Mouse (Mus musculus): Measurements from ENCODE around the gene Tnfsf13. TPM values are rescaled to one million over a fixed set of nuclear protein-coding genes. Genes with fewer than 3 reads are reported as not detected.

Gene Tnfsf13
- total RNA-seq, 1 experiment = 8.6 TPM

GRCm38 (mm10) chr11:69666665-69667005, 18.9 kb downstream of the Tnfsf13 start:
- peaks cover 52% of the 10 kb centered on the region for H3K36me3 ChIP-seq (ENCODE audit: control insufficient read depth, insufficient read depth, low read length, poor library complexity, severe bottlenecking)
- H3K4me3 ChIP-seq (ENCODE audit: insufficient read depth in 1 of 2, low read depth in 1 of 2, low read length in 2 of 2, poor library complexity in 1 of 2, severe bottlenecking in 1 of 2) = no peak overlapping the region
- H3K9me3 ChIP-seq (ENCODE audit: control insufficient read depth, insufficient read depth, low read depth, low read length) = no peaks in the 10 kb centered on the region
- no peak for DNase-seq (ENCODE audit: low read depth, low spot score)
- H3K27ac ChIP-seq (ENCODE audit: insufficient read depth, low read depth, low read length, poor library complexity, severe bottlenecking) = 0 out of 2 replicates have a peak overlapping the region, but pooled peaks have one; percentile 26
- H3K4me1 ChIP-seq (ENCODE audit: control insufficient read depth in 2 of 2, insufficient read depth in 2 of 2, low read length in 2 of 2, poor library complexity in 1 of 2) = peaks cover 0 to 11% of the 10 kb centered on the region in 2 experiments; a peak in 1 of 4 replicates
- in situ Hi-C loops (cut with MboI; ENCODE audit: low sequenced_read_pairs in 2 of 2, unreplicated experiment in 2 of 2) = no loop called here
- H3K9ac ChIP-seq (ENCODE audit: insufficient read depth, low read depth, low read length, poor library complexity, severe bottlenecking) = no peak overlapping the region
- TF ChIP-seq ZNF384 (IDR thresholded peaks at IDR 0.05; ENCODE audit: low read depth, low read length) (no peak), ZC3H11A (IDR thresholded peaks at IDR 0.05; ENCODE audit: borderline replicate concordance, low read depth, low read length) (no peak), MAFK (IDR thresholded peaks at IDR 0.05; ENCODE audit: insufficient read depth, low read depth, low read length) (no peak), HCFC1 (IDR thresholded peaks at IDR 0.05; ENCODE audit: borderline replicate concordance, insufficient read depth, low read length) (no peak), CHD2 (IDR thresholded peaks at IDR 0.05; ENCODE audit: low read depth, low read length) (no peak)

- peak; percentile 93 for DNase-seq (ENCODE audit: low read depth, low spot score)
- H3K4me1 ChIP-seq (ENCODE audit: control insufficient read depth in 2 of 2, insufficient read depth in 2 of 2, low read length in 2 of 2, poor library complexity in 1 of 2) = peaks cover 0 to 11% of the 10 kb centered on the region in 2 experiments; a peak in 1 of 4 replicates
- peak within 1 kb of the TSS; percentile 86 for H3K27ac ChIP-seq (ENCODE audit: insufficient read depth, low read depth, low read length, poor library complexity, severe bottlenecking)
- peak; percentile 70; the same call in 1 of the 2 replicates for TF ChIP-seq MAFK (IDR thresholded peaks at IDR 0.05; ENCODE audit: insufficient read depth, low read depth, low read length)
- TF ChIP-seq CHD2 (IDR thresholded peaks at IDR 0.05; ENCODE audit: low read depth, low read length) = peak; percentile 83
- TF ChIP-seq ZC3H11A (IDR thresholded peaks at IDR 0.05; ENCODE audit: borderline replicate concordance, low read depth, low read length) = no peak
- TF ChIP-seq HCFC1 (IDR thresholded peaks at IDR 0.05; ENCODE audit: borderline replicate concordance, insufficient read depth, low read length) = 0 out of 2 replicates have a peak, but pooled peaks have one; percentile 38
- H3K36me3 ChIP-seq (ENCODE audit: control insufficient read depth, insufficient read depth, low read length, poor library complexity, severe bottlenecking) = peaks cover 48% of the 10 kb centered on the region
- H3K9me3 ChIP-seq (ENCODE audit: control insufficient read depth, insufficient read depth, low read depth, low read length) = no peaks in the 10 kb centered on the region
- in situ Hi-C loops (cut with MboI; ENCODE audit: low sequenced_read_pairs in 2 of 2, unreplicated experiment in 2 of 2) = no loop called here
- H3K4me3 ChIP-seq (ENCODE audit: insufficient read depth in 1 of 2, low read depth in 1 of 2, low read length in 2 of 2, poor library complexity in 1 of 2, severe bottlenecking in 1 of 2) = peak within 1 kb of the TSS in 1 of 2 experiments; percentile 37; a peak in 2 of 4 replicates
- H3K9ac ChIP-seq (ENCODE audit: insufficient read depth, low read depth, low read length, poor library complexity, severe bottlenecking) = peak within 1 kb of the TSS; percentile 64
Measured at GRCm38 (mm10) chr11:69665961-69666664, 19.5 kb downstream of the Tnfsf13 start, which contains the start of gene Cd68. Gene Cd68 (minus strand): TSS chr11:69666153.

- H3K36me3 ChIP-seq (ENCODE audit: control insufficient read depth, insufficient read depth, low read length, poor library complexity, severe bottlenecking) = peaks cover 42% of the 10 kb centered on the region
- H3K9me3 ChIP-seq (ENCODE audit: control insufficient read depth, insufficient read depth, low read depth, low read length) = no peaks in the 10 kb centered on the region
- H3K27ac ChIP-seq (ENCODE audit: insufficient read depth, low read depth, low read length, poor library complexity, severe bottlenecking) = peak overlapping the region; percentile 86
- H3K4me1 ChIP-seq (ENCODE audit: control insufficient read depth in 2 of 2, insufficient read depth in 2 of 2, low read length in 2 of 2, poor library complexity in 1 of 2) = peaks cover 0 to 11% of the 10 kb centered on the region in 2 experiments; a peak in 1 of 4 replicates
- no peak for DNase-seq (ENCODE audit: low read depth, low spot score)
- peak overlapping the region; percentile 64 for H3K9ac ChIP-seq (ENCODE audit: insufficient read depth, low read depth, low read length, poor library complexity, severe bottlenecking)
- TF ChIP-seq HCFC1 (IDR thresholded peaks at IDR 0.05; ENCODE audit: borderline replicate concordance, insufficient read depth, low read length) (0 out of 2 replicates have a peak, but pooled peaks have one; percentile 22), MAFK (IDR thresholded peaks at IDR 0.05; ENCODE audit: insufficient read depth, low read depth, low read length) (no peak)
- in situ Hi-C loops (cut with MboI; ENCODE audit: low sequenced_read_pairs in 2 of 2, unreplicated experiment in 2 of 2) = no loop called here
- peak overlapping the region in 1 of 2 experiments; percentile 37; a peak in 2 of 4 replicates for H3K4me3 ChIP-seq (ENCODE audit: insufficient read depth in 1 of 2, low read depth in 1 of 2, low read length in 2 of 2, poor library complexity in 1 of 2, severe bottlenecking in 1 of 2)
Measured at GRCm38 (mm10) chr11:69665457-69665960, 20.1 kb downstream of the Tnfsf13 start.

GRCm38 (mm10) chr11:69664841-69665240, 20.7 kb downstream of the Tnfsf13 start:
- TF ChIP-seq HCFC1 (IDR thresholded peaks at IDR 0.05; ENCODE audit: borderline replicate concordance, insufficient read depth, low read length) = no peak
- no peak for TF ChIP-seq CHD2 (IDR thresholded peaks at IDR 0.05; ENCODE audit: low read depth, low read length)
- TF ChIP-seq ZNF384 (IDR thresholded peaks at IDR 0.05; ENCODE audit: low read depth, low read length) = no peak
- no peak for TF ChIP-seq ZC3H11A (IDR thresholded peaks at IDR 0.05; ENCODE audit: borderline replicate concordance, low read depth, low read length)
- TF ChIP-seq MAFK (IDR thresholded peaks at IDR 0.05; ENCODE audit: insufficient read depth, low read depth, low read length) = no peak
- no peaks in the 10 kb centered on the region for H3K9me3 ChIP-seq (ENCODE audit: control insufficient read depth, insufficient read depth, low read depth, low read length)
- no peak overlapping the region for H3K9ac ChIP-seq (ENCODE audit: insufficient read depth, low read depth, low read length, poor library complexity, severe bottlenecking)
- DNase-seq (ENCODE audit: low read depth, low spot score) = no peak
- in situ Hi-C loops (cut with MboI; ENCODE audit: low sequenced_read_pairs in 2 of 2, unreplicated experiment in 2 of 2) = no loop called here
- H3K27ac ChIP-seq (ENCODE audit: insufficient read depth, low read depth, low read length, poor library complexity, severe bottlenecking) = no peak overlapping the region; the same call in 1 of the 2 replicates
- H3K4me1 ChIP-seq (ENCODE audit: control insufficient read depth in 2 of 2, insufficient read depth in 2 of 2, low read length in 2 of 2, poor library complexity in 1 of 2) = peaks cover 0 to 11% of the 10 kb centered on the region in 2 experiments; a peak in 1 of 4 replicates
- peaks cover 36% of the 10 kb centered on the region for H3K36me3 ChIP-seq (ENCODE audit: control insufficient read depth, insufficient read depth, low read length, poor library complexity, severe bottlenecking)
- H3K4me3 ChIP-seq (ENCODE audit: insufficient read depth in 1 of 2, low read depth in 1 of 2, low read length in 2 of 2, poor library complexity in 1 of 2, severe bottlenecking in 1 of 2) = no peak overlapping the region
